Mouse (Mus musculus) WW6 (cell line): ENCODE measurements around the gene Usp9x.

Experiments used
- DNase-seq: peaks from one replicate; pipeline ENCODE4 v3.0.0-alpha.2; 2013; ENCODE audit warnings: low read depth, low spot score

Gene Usp9x

GRCm38 (mm10) chrX:13072461-13072982 lies 1.2 kb downstream of the Usp9x start:
- no peak for DNase-seq

GRCm38 (mm10) chrX:13085621-13086020 lies 14.3 kb downstream of the Usp9x start:
- no peak for DNase-seq

- DNase-seq = no peak
Measured at GRCm38 (mm10) chrX:13096985-13097384, 25.7 kb downstream of the Usp9x start.

GRCm38 (mm10) chrX:13206514-13206913 lies 135.2 kb downstream of the Usp9x start:
- DNase-seq = no peak

GRCm38 (mm10) chrX:13207512-13208341 lies 136.4 kb downstream of the Usp9x start:
- DNase-seq = peak; percentile 65

GRCm38 (mm10) chrX:13208404-13208803 lies 137.1 kb downstream of the Usp9x start:
- no peak for DNase-seq

- no peak for DNase-seq
Measured at GRCm38 (mm10) chrX:13214275-13214674, 143.0 kb downstream of the Usp9x start.
